Mouse (Mus musculus) thymus, postnatal 4 days (tissue): ENCODE measurements around the gene Wt1.

ENCODE experiments used
- DNase-seq: peaks from one replicate; pipeline ENCODE4 v3.0.0; 2021

The Wt1 gene

GRCm38 (mm10) chr2:105126279-105126678 lies at the start of gene Wt1:
Wt1 (plus strand) TSS chr2:105126529.
- no peak for DNase-seq

- no peak for DNase-seq
Observed at GRCm38 (mm10) chr2:105077151-105077550, 49.2 kb upstream of the Wt1 start.

- no peak for DNase-seq
Observed at GRCm38 (mm10) chr2:105082256-105082790, 44.0 kb upstream of the Wt1 start.

DNA sequence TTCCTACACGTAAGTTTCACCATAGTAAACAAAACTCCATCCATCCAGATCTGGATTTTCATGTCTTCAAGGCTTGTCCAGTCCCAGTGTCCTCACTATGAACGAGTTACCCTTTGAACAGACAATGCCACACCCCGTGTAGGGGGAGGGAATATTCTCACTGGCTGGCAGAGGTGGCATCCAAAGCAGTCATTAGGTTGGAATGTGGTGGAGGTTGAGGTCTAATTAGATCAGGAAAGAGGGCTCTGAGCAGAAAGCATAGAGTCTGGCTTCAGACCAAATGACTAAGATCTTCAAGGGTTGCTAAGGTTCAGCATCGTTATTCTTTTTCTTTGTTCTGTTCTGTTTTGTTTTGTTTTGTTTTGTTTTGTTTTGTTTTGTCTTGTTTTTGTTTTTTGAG lies 42.3 kb upstream of the Wt1 start:
- no peak for DNase-seq

DNA sequence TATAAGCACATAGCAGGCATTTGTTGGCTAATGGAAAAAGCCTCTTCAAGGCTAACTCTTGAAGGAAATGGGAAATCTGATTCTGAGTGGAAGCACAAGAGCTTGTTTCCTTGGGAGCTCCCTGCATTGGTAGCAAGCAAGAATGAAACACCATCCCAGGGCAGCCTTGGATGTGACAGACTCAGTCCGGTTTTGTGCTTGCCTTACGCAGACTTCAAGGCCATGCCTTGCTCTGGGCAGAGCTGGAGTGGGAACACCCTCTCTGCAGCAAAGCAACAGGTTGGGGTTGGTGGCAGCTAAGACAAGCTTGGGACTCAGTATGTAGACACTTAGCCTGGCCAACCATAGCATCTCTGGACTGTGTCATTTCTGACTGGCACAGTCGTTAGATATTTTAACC lies 40.2 kb upstream of the Wt1 start:
- DNase-seq = no peak

GRCm38 (mm10) chr2:105088005-105088404 lies 38.3 kb upstream of the Wt1 start:
- DNase-seq = no peak

GRCm38 (mm10) chr2:105089083-105089482 lies 37.2 kb upstream of the Wt1 start:
- no peak for DNase-seq

DNA sequence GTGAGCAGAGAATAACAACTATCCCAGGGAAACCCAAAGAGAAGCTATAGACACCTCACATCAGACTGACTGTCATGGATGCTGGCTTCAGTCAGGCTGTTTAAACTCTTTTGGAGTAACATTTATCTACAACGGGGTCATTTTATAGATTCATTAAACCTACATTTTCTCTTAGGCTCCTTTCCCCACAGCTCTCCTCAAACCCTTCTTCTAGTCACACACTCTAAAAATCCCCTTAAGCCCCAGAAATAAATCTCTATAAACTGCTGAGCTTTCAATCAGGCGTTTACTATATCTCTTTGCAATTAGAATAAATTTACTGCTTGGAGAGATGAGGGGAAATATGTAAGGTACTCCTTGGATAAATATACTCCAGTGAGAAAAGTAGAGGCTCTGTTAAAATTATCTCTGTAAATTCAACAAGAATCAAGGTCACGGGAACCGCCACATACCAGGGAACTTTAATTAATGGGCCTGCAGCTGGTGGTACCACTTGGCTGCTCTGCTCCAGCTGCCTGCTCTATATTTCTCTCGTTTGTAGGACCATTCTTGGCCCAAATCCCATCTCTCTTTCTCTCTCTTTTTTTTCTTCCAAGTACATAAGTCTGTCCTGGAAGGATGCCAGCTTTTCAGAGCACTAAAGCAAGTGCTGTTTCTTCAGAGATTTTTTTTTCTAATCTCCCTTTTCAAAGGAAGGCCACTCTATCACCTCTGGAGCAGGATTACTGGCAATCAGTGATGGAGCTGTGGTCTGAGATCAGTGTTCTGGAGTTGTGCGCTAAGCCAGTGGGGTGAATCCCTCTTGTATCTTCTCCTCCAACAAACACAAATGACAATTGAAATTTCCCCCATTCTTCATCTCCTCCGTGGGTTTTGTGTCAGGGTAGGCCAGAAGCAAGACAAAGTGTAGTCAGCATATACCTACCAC lies 36.5 kb upstream of the Wt1 start:
- DNase-seq = no peak

DNA sequence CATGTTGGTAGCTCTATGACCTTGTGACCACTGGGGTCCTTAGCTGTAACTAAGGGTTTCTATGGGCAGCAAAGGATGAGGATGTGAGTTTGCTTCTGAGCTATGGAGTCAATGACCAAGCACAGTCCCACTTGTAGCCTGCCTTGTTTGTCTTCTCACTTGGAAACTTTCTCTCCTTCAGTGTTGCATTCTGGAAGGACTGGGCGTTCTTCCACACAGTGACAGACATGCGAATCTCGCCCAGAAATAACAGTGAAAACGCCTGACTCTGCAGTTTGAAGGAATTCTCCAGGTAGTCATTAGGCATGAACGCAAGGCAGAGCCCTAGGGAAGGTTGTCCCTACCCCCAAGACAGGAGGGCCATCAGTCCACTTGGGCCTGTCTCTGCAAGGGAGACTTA lies 35.3 kb upstream of the Wt1 start:
- no peak for DNase-seq

GRCm38 (mm10) chr2:105091718-105092117 lies 34.6 kb upstream of the Wt1 start, which contains the start of gene Gm11060:
Gm11060 (plus strand) TSS chr2:105092018.
- no peak for DNase-seq

DNA sequence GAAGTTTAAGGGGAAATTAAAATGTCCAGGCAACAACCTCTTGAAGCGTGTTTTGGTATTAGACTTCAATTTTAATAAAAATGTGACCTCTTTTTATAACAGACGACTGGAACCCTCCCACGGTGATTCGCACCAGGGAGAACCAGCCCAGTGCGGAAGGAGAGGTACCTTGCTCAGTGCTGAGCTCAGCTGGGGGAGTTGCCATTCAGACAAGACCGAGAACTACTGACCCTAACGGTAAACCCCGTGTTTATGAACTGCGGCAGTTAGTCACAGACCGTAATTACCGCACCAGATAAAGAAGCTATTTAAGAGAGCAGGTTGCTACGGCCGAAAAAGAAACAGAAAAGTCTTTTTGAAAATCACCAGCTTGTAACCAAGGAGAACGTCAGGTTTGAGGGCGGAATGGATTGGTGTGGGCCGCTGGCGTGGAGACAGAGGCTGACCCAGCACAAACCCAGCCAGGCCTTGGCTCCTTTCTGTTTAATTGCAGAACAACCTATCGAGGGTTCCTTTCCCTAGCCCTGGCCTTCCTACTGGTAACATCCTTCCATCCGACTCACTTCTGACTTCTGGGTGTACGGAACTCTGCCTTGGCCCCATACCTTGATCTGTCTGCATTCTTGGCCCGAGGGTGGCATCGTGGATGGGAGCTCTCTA lies 28.9 kb upstream of the Wt1 start:
- DNase-seq = no peak

DNA sequence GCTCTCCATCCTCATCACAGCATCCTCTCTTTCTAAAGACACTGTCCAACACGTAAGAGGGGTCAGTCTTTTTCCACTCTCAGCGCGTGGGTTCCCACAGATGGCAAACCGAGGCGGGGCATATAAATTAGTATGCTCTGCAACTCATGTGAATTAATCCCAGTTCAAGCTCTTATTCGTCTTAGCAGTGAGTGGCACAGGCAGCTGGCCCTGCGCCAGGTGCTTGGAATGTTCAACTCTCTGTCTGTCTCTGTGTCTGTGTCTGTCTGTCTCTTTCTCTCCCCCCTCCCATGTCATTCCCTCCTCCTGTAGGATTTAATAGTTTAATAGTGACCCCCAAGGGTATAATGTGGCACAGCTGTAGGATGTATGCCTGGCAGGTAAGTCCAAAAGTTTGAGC lies 26.9 kb upstream of the Wt1 start:
- DNase-seq = no peak

GRCm38 (mm10) chr2:105100541-105100940 lies 25.8 kb upstream of the Wt1 start:
- no peak for DNase-seq

DNA sequence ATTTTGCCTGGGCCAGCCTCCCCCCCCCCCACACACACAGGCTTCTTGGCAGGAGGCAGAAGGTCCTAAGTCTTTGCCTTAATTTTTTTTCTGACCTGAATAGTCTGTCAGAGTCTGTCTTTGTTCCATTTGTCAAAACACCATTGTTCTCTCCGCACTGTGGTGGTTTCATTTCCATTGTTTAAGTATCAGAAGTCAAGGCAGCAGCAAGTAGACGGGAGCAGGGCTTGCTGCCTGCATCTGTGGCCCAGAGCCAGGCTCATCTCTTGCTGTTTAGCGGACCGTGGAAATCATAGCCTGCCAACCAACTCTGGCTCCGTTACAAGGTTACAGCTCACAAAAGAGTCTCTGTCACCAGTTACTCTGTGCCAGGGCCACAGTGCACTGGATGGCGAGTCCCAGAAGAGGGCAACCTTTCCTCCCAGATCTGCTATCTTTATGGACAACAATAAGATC lies 17.6 kb upstream of the Wt1 start:
- no peak for DNase-seq

GRCm38 (mm10) chr2:105114074-105114473 lies 12.3 kb upstream of the Wt1 start:
- no peak for DNase-seq

- DNase-seq = no peak
Observed at GRCm38 (mm10) chr2:105117669-105118068, 8.7 kb upstream of the Wt1 start.

- no peak for DNase-seq
Observed at GRCm38 (mm10) chr2:105122216-105122615, 4.1 kb upstream of the Wt1 start.

GRCm38 (mm10) chr2:105122886-105123285 lies 3.4 kb upstream of the Wt1 start:
- no peak for DNase-seq

DNA sequence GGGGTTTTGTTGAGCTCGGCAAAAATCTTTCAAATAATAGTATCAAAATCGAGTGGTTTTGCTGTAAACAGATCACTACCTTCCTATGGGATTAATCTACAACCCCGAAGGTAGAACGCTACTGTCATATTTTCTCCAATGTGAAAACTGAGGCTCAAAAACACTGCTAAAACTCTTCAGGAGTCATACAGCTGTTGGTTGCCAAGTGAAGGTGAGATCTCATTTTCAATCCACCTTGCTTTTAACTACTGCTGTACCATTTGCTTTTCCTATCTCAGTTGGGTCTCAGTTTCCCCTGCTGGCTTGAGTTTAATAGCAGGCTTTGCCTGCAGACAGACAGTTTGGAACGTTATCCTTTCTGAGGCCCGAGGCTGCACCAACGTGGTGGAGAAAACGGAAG lies 2.9 kb upstream of the Wt1 start:
- DNase-seq = no peak

- DNase-seq = no peak
Observed at GRCm38 (mm10) chr2:105123881-105124280, 2.4 kb upstream of the Wt1 start.

DNA sequence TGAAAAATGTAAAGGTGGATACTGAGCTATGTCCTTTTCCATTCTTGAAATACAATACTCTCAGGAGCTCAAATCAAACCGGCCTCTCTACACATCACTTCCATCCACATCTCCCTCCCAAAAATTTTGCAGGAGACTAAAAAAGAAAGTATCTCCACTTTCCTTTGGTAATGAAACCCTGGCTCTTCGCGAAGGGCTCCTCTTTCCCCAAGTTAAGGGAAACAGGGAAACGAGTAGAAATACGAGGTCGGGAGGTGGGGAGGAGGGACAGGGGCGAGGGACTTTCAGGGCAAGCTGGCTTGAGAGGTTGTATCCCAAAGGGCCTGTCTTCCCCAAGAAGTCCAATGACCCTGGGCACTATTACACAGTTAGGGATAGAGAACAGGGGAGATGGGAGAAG lies 1.9 kb upstream of the Wt1 start:
- DNase-seq = no peak

DNA sequence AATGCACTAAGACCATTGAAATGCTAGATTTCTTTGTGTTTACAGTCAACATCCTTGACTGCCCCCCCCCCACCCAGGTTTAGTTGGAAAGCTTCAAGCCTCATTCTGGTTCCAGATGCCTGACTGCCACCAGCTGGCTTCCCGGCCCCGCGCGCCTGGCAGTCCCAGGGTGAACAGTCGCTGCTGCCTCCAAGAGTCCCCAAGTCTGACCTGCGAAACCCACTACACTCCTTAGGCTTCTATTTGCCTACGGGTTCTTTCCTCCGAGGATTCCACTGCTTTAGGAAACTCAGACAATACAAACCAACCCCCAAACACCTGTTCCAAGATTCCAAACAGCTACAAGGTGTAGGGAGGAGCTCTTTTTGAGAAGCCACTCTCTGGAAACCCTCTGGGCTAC lies 1.1 kb upstream of the Wt1 start:
- DNase-seq = no peak

DNA sequence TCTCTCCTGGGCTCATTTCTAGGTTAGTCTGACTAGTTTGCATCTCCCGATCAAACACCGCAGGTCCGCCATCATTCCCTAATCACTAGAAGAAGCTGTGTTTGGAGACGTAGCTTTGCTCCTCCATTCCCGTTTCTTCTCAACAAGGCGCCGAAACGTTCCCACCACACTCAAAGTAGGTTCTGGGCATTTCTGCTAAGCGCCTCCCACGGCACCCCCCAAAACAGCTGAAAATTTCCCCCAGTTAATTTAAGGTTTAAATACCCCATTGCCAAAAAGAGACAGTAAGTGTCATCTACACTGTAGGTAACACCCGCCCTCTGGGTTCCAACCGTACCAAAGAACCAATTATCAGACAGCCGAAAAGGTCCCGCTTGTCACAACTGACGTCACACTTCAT lies 688 bp upstream of the Wt1 start:
- DNase-seq = no peak
